Mouse (Mus musculus): ENCODE data around the gene Kalrn.
A peak's percentile ranks its signal among the peaks of the same experiment; 100 is the strongest.

Gene Kalrn

GRCm38 (mm10) chr16:34552731-34553130 is 20.6 kb downstream of the Kalrn start:
- DNase-seq: no peak

- DNase-seq: no peak
These were observed 23.8 kb downstream of the Kalrn start for GRCm38 (mm10) chr16:34549470-34549999.

- DNase-seq: no peak
These were observed 26.4 kb downstream of the Kalrn start for GRCm38 (mm10) chr16:34546805-34547509.

DNA sequence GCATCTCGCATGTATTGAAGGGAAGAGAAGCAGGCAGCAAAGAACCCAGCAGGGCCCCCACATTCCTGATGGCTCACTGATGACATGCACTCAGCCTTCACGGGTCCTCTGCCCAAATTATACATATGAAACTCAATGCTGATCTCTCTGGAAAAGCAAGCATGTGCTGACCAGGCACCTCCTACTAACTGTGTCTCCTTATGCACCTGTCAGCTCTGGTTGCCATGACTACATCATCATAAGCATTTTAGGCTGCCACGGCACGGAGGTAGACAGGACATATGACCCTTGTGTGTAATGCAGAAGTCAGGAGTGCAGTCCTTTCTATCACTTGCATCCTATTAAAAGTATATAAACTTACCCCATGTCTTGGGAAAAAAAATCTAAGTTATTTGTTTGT is 29.6 kb downstream of the Kalrn start:
- no peak for DNase-seq

DNA sequence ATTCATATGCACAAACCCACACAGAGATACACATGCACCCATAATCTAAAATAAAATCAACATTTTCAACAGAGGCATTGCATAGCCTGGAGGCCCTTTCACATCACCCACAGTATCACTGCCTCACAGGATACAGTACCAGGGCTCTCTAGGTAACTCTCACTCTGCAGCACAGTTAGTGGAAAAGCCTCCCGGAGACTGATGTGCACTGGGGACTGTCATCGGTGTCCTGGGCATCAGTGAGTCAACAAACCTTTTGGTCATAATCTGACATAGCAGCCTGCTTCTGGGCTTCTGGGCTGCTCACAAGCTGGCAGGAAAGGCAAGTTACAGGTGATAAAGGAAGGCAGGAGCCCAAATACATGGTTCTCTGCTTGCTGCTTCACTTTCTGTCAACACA is 31.0 kb downstream of the Kalrn start:
- no peak for DNase-seq

GRCm38 (mm10) chr16:34538679-34539185 is 34.6 kb downstream of the Kalrn start:
- DNase-seq: no peak

GRCm38 (mm10) chr16:34536300-34536699 is 37.0 kb downstream of the Kalrn start:
- no peak for DNase-seq

GRCm38 (mm10) chr16:34535135-34535534 is 38.2 kb downstream of the Kalrn start:
- peak; percentile 32 for DNase-seq

DNA sequence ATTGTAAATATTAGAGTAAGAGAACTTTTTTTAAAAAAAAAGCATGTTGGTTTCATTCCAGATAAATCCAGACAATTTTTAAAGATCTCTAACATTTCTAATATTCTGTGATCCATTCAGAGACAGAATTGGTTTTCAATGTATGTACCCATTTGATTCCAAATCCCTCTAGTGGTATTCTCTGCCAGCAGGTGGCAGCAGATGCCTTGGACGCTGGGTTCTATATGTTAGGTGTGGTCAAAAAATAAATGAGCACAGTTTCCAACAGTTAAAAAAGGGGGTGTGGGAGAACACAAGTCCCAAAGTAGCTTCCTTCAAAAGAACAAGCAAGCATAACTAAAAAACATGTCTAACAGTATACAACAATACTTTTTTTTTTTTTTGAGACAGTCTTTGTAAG is 41.8 kb downstream of the Kalrn start:
- DNase-seq: peak; percentile 70

- no peak for DNase-seq
These were observed 43.3 kb downstream of the Kalrn start for GRCm38 (mm10) chr16:34530029-34530428.

DNA sequence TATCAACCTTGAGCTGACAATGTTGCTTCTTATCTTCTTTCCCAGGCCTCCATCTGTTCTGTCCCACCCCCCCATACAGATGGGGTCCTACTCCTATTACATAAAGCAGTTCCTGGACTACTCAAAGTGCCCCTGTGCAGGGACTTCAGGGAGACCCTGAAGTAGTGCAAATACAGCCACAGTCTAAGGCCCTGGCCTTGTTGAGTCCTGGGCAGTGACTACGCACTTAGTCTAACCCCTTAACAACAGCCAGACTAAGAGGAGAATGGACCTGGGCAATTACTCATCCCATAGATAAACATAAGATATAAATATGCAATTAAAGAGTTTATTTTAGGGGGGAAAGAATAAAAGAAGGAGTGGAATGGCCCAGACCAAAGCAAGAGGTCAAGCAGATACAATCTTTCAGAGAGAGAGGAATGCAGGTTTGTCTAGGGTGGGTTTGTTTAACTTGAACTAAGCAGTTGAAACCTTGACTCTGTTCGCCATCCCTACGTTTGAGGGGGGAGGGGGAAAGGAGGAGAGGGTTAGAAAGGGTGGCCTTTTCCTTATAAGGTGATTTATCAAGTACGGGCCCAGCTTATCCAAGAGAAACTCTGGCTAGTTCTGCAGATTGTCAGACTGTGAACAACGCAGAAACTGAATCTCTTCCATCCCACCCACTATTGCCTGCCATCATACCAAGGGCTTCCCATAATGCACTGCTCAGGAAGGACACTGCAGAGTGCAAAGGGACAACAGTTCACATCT is 44.9 kb downstream of the Kalrn start:
- no peak for DNase-seq

GRCm38 (mm10) chr16:34526378-34526777 is 47.0 kb downstream of the Kalrn start:
- no peak for DNase-seq

DNA sequence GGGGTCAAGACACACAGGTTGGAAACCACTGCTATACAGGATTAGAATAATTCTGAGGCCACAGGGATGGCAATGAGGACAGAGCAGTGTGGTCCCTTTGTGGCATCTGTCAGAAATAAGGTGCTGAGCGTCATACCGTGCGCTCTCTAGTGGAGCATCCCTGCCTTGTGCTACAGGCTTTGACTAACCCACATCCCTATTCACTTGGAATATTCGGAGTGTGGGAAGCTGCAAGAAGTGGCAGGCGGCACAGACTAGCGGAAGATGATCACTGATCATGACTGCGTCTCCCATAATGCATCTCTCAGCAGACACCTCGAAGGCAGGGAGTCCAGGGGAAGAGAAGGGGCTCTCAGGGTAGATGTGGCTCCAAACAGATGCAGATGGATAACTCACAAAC is 47.5 kb downstream of the Kalrn start:
- DNase-seq: no peak

DNA sequence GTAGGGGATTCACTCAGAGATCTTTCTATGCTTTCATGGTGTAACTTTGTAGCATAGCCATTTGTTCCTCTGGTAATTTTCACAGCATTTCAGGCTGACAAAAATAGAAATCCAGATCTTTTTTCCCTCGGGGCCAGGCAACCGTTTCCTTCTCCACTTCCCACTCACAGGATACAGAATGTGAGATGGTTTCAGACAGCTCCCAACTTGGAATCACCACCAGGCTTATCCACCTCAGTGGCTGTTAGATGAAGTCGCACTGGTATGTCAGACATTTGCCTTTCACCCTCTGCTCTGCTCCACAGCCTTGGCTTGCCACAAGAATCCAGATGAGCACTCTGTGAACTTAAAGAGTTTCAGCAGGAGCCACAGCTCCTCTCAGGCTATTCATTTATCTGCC is 48.1 kb downstream of the Kalrn start:
- no peak for DNase-seq

DNA sequence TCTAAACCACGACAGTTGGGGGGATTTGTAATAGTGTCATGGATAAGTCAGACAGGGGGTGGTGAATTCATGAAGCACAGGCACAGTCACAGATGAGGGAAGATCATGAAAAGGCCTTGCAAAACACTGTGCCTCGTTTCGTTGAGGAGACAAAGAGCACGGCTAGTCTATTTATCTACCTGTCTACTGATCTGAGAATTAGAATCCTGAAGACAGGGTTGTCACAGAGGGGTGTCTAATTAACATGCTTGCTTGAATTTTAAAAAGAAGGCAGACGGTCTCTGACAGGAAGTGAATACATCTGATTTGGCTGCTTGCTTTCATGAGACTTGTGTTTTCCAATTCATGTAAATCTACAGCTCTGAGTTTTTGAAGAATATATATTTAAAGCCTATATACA is 52.3 kb downstream of the Kalrn start:
- DNase-seq: no peak

- no peak for DNase-seq
These were observed 56.4 kb downstream of the Kalrn start for GRCm38 (mm10) chr16:34516891-34517398.

GRCm38 (mm10) chr16:34515485-34515884 is 57.8 kb downstream of the Kalrn start:
- DNase-seq: no peak

- no peak for DNase-seq
These were observed 59.3 kb downstream of the Kalrn start for GRCm38 (mm10) chr16:34513956-34514593.

GRCm38 (mm10) chr16:34512326-34512725 is 61.0 kb downstream of the Kalrn start:
- DNase-seq: no peak

DNA sequence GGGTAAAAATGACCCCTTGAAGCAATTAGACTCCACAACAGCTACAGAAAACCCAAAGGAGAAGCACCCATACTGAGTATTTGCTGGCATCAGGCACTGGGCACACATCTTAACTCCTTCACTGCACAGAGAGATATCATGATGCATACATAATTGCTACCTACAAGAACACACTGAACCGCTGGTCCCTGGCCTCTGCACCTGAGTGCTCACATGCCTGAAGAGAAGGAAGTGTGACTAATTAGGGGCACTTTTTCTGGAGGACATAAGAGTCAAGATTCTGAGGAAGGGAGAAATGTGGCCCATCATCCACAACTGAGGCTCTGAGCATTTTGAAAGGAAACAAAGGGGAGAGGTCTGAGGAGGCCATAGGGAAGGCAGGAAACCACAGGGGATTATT is 65.2 kb downstream of the Kalrn start:
- no peak for DNase-seq

- DNase-seq: no peak
These were observed 67.3 kb downstream of the Kalrn start for GRCm38 (mm10) chr16:34506048-34506447.

DNA sequence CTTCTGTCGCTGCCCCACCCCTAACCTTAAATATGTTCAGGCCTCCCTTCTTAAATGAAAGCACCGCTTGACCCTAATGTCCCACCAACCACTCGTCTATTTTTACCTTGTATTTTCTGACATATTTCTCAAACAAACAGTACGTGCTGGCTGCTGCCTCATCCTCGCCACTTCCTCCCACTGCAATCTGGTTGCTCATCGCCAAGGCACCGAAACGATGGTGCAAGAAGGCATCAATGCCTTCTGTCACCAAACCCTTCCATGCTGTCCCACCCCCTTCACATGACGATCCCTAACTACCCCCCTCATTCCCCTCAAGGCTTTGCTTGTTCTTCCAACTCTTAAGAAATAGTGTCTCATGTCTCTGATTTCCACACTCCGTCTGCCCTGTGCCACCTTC is 69.1 kb downstream of the Kalrn start:
- DNase-seq: no peak

DNA sequence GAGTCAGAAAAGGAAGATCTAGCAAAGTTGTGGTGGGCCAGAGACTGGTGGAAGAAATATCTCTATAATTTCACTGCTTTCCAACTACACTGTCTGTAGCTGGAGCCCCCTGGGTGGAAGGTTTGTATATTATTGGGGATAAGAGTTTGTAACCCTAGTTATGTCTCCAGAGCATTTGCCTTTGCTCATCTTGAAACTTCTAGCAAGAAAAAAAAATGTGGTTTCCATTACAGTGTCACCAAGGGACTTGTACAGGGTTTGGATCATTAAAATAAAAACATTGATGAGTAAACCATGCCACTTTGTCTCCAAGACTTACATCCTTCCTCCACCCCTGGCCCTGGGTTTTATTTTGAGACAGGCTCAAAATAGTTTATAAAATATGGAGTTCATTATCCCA is 71.2 kb downstream of the Kalrn start:
- DNase-seq: no peak

Data from lung, postnatal 14 days (tissue).